Mouse (Mus musculus): ENCODE measurements at regions not wholly inside any gene's neighbourhood (a gene's known extent, or its start where the extent isn't known, plus 50 kb on each side); places are given as distances from the start of the nearest gene placed in this dataset.

DNA sequence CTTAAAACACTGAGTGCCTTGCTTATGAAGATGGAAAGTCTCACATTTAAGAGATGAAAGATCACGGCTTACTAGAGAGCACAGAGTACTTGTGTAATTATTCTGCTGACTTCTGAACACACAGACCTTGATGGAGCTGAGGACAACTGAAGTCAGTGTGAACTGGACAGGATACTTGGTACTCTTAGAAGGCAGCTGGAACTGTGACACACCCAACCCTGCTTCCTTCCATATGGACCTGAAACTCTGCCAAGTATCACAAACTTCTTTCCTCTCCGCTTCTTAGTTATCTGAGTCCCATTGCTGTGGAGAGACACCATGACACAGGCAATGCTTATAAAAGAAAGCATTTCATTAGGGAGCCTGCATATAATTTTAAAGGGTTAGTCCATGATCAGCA, 365.3 kb downstream of the Cbln4 start:
- Histone ChIP-seq H3K4me1 (ENCODE audit: control insufficient read depth in 1 of 2, insufficient read depth in 2 of 2, low read length in 2 of 2) (no peaks in the 10 kb centered on the region), H3K9me3 (replicated peaks; ENCODE audit: insufficient read depth, low read length) (no peaks in the 10 kb centered on the region), H3K9ac (ENCODE audit: control insufficient read depth, low read depth, low read length, poor library complexity, severe bottlenecking) (no peak overlapping the region), H3K4me3 (ENCODE audit: control insufficient read depth in 1 of 2, insufficient read depth in 1 of 2, low read depth in 2 of 2, low read length in 2 of 2) (no peak overlapping the region), H3K27me3 (ENCODE audit: control insufficient read depth in 1 of 2, insufficient read depth in 2 of 2, low read length in 2 of 2) (no peaks in the 10 kb centered on the region), H3K27ac (ENCODE audit: control insufficient read depth, low read depth, low read length) (no peak overlapping the region), H3K36me3 (ENCODE audit: control insufficient read depth in 1 of 2, insufficient read depth in 2 of 2, low read length in 2 of 2) (no peaks in the 10 kb centered on the region), H3K79me2 (ENCODE audit: control insufficient read depth, insufficient read depth, low read length, poor library complexity) (no peaks in the 10 kb centered on the region)
- no peak for TF ChIP-seq USF2 (IDR thresholded peaks at IDR 0.05; ENCODE audit: borderline replicate concordance in 1 of 2, insufficient read depth in 1 of 2, low read depth in 1 of 2, low read length in 2 of 2)
- no peak for TF ChIP-seq KAT2A (conservative IDR thresholded peaks at IDR 0.05; ENCODE audit: low read depth, low read length)
- TF ChIP-seq HCFC1 (IDR thresholded peaks at IDR 0.05; ENCODE audit: low read depth, low read length): no peak
- DNase-seq (ENCODE audit: low read depth, low spot score): no peak

DNA sequence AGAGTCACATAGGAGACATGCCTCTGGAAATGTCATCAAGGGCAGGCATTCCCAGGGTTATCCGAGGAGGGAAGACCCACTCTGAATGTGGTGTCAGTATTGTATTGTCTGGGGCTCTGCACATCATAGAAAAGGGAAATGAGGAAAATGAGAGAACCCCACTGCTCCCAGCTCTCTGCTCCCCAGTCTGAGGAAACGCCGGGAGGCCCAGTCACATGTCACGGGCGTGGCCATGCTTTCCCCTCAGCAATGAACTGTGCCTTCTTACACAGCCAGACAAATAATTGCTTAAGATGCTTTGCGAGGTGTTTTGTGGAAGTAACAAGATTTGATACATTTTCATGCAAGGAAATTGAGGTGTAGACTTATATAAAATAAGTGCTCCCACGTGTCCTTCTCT, 366.1 kb downstream of the Cbln4 start:
- Histone ChIP-seq H3K4me3 (ENCODE audit: control insufficient read depth in 1 of 2, insufficient read depth in 1 of 2, low read depth in 2 of 2, low read length in 2 of 2) (no peak overlapping the region), H3K4me1 (ENCODE audit: control insufficient read depth in 1 of 2, insufficient read depth in 2 of 2, low read length in 2 of 2) (no peaks in the 10 kb centered on the region), H3K27me3 (ENCODE audit: control insufficient read depth in 1 of 2, insufficient read depth in 2 of 2, low read length in 2 of 2) (no peaks in the 10 kb centered on the region), H3K79me2 (ENCODE audit: control insufficient read depth, insufficient read depth, low read length, poor library complexity) (no peaks in the 10 kb centered on the region), H3K36me3 (ENCODE audit: control insufficient read depth in 1 of 2, insufficient read depth in 2 of 2, low read length in 2 of 2) (no peaks in the 10 kb centered on the region), H3K9ac (ENCODE audit: control insufficient read depth, low read depth, low read length, poor library complexity, severe bottlenecking) (no peak overlapping the region), H3K27ac (ENCODE audit: control insufficient read depth, low read depth, low read length) (no peak overlapping the region), H3K9me3 (replicated peaks; ENCODE audit: insufficient read depth, low read length) (no peaks in the 10 kb centered on the region)
- no peak for DNase-seq (ENCODE audit: low read depth, low spot score)
- TF ChIP-seq MXI1 (IDR thresholded peaks at IDR 0.05; ENCODE audit: low read depth, low read length): no peak
- no peak for TF ChIP-seq HCFC1 (IDR thresholded peaks at IDR 0.05; ENCODE audit: low read depth, low read length)
- no peak for TF ChIP-seq NRF1 (IDR thresholded peaks at IDR 0.05; ENCODE audit: insufficient read depth, low read depth, low read length, poor library complexity, severe bottlenecking)
- no peak for TF ChIP-seq RAD21 (IDR thresholded peaks at IDR 0.05; ENCODE audit: low read depth, low read length)
- no peak for TF ChIP-seq MYC (IDR thresholded peaks at IDR 0.05; ENCODE audit: low read depth, low read length)
- TF ChIP-seq MAX (IDR thresholded peaks at IDR 0.05; ENCODE audit: low read length): no peak
- no peak for TF ChIP-seq BHLHE40 (IDR thresholded peaks at IDR 0.05; ENCODE audit: borderline replicate concordance, low read depth, low read length)
- no peak for TF ChIP-seq TCF12 (IDR thresholded peaks at IDR 0.05; ENCODE audit: low read depth, low read length)
- TF ChIP-seq ZNF384 (IDR thresholded peaks at IDR 0.05; ENCODE audit: low read depth, low read length): no peak
- TF ChIP-seq USF1 (IDR thresholded peaks at IDR 0.05; ENCODE audit: low read depth, low read length): no peak
- TF ChIP-seq MAZ (IDR thresholded peaks at IDR 0.05; ENCODE audit: low read depth, low read length): no peak
- TF ChIP-seq TBP (IDR thresholded peaks at IDR 0.05; ENCODE audit: low read depth, low read length): no peak

GRCm38 (mm10) chr2:171676083-171676482, 367.2 kb downstream of the Cbln4 start:
- Histone ChIP-seq H3K27me3 (ENCODE audit: control insufficient read depth in 1 of 2, insufficient read depth in 2 of 2, low read length in 2 of 2) (no peaks in the 10 kb centered on the region), H3K9me3 (replicated peaks; ENCODE audit: insufficient read depth, low read length) (no peaks in the 10 kb centered on the region), H3K9ac (ENCODE audit: control insufficient read depth, low read depth, low read length, poor library complexity, severe bottlenecking) (no peak overlapping the region), H3K27ac (ENCODE audit: control insufficient read depth, low read depth, low read length) (no peak overlapping the region), H3K4me1 (ENCODE audit: control insufficient read depth in 1 of 2, insufficient read depth in 2 of 2, low read length in 2 of 2) (no peaks in the 10 kb centered on the region), H3K79me2 (ENCODE audit: control insufficient read depth, insufficient read depth, low read length, poor library complexity) (no peaks in the 10 kb centered on the region), H3K36me3 (ENCODE audit: control insufficient read depth in 1 of 2, insufficient read depth in 2 of 2, low read length in 2 of 2) (no peaks in the 10 kb centered on the region), H3K4me3 (ENCODE audit: control insufficient read depth in 1 of 2, insufficient read depth in 1 of 2, low read depth in 2 of 2, low read length in 2 of 2) (no peak overlapping the region)
- TF ChIP-seq EP300 (IDR thresholded peaks at IDR 0.05; ENCODE audit: low read depth in 1 of 2, low read length in 2 of 2) (no peak), SIN3A (IDR thresholded peaks at IDR 0.05; ENCODE audit: low read length) (no peak), MYC (IDR thresholded peaks at IDR 0.05; ENCODE audit: low read depth, low read length) (no peak), JUND (IDR thresholded peaks at IDR 0.05; ENCODE audit: low read depth, low read length) (no peak)
- DNase-seq (ENCODE audit: low read depth, low spot score): no peak

Data from MEL (cell line).